Mouse (Mus musculus) liver, embryonic 16.5 days (tissue): ENCODE measurements at regions not wholly inside any gene's neighbourhood (a gene's known extent, or its start where the extent isn't known, plus 50 kb on each side); places are given as distances from the start of the nearest gene placed in this dataset.

Experiments used
- ATAC-seq: fragments of 200-750 bp; cut with Nextera tagmentation; 2 replicates; pipeline ENCODE4 v1.8.0; 2017; ENCODE audit warnings: low read depth, mild to moderate bottlenecking, moderate number of reproducible peaks, moderate library complexity
- H3K27ac ChIP-seq: fragments of 300-500 bp; sonication (generic); 2 replicates; pipeline ENCODE4 v1.5.1; 2014; ENCODE audit warnings: mild to moderate bottlenecking, low read length
- H3K27me3 ChIP-seq: fragments of 300-500 bp; sonication (generic); 2 replicates; pipeline ENCODE4 v1.6.1; 2014; ENCODE audit warnings: low read depth, low read length, mixed read lengths; ENCODE audit not compliant: control insufficient read depth, insufficient read depth
- H3K36me3 ChIP-seq: fragments of 300-500 bp; sonication (generic); 2 replicates; pipeline ENCODE4 v1.6.1; 2014; ENCODE audit warnings: mild to moderate bottlenecking; ENCODE audit not compliant: control insufficient read depth, insufficient read depth
- H3K4me1 ChIP-seq: fragments of 300-500 bp; sonication (generic); 2 replicates; pipeline ENCODE4 v1.6.1; 2014; ENCODE audit warnings: low read depth, low read length, mixed read lengths; ENCODE audit not compliant: control insufficient read depth
- H3K4me2 ChIP-seq: fragments of 300-500 bp; sonication (generic); 2 replicates; pipeline ENCODE4 v1.6.1; 2014; ENCODE audit warnings: low read depth, low read length, mixed read lengths
- H3K4me3 ChIP-seq: fragments of 300-500 bp; sonication (generic); 2 replicates; pipeline ENCODE4 v1.5.1; 2014; ENCODE audit warnings: low read depth, mild to moderate bottlenecking, low read length
- H3K9ac ChIP-seq: fragments of 300-500 bp; sonication (generic); 2 replicates; pipeline ENCODE4 v1.6.1; 2014; ENCODE audit warnings: low read depth, low read length
- H3K9me3 ChIP-seq: fragments of 300-500 bp; sonication (generic); replicated peaks from 2 replicates; pipeline ENCODE4 v1.6.1; 2016; ENCODE audit warnings: low read length; ENCODE audit not compliant: control insufficient read depth
- whole genome bisulfite sequencing: fragments of 180-500 bp; shearing (Covaris S2); extraction: QIAGEN DNeasy Blood & Tissue Kit; methylation state at CpG from one replicate; pipeline ENCODE4 v1.1.7; 2014; ENCODE audit not compliant: insufficient replicate concordance; 5-methylcytosine and 5-hydroxymethylcytosine counted together

- H3K9ac ChIP-seq: no peak overlapping the region
- no peak for ATAC-seq
- WGBS: 6% methylated on average over 3 of the region's 3 CpGs
- H3K36me3 ChIP-seq: no peaks in the 10 kb centered on the region
- H3K4me2 ChIP-seq: no peak overlapping the region
- H3K27me3 ChIP-seq: no peaks in the 10 kb centered on the region
- no peak overlapping the region for H3K4me3 ChIP-seq
- no peaks in the 10 kb centered on the region for H3K4me1 ChIP-seq
- no peak overlapping the region for H3K27ac ChIP-seq
- no peaks in the 10 kb centered on the region for H3K9me3 ChIP-seq
These were observed 55.9 kb upstream of the Ddx3x start for GRCm38 (mm10) chrX:13224902-13225301.

DNA sequence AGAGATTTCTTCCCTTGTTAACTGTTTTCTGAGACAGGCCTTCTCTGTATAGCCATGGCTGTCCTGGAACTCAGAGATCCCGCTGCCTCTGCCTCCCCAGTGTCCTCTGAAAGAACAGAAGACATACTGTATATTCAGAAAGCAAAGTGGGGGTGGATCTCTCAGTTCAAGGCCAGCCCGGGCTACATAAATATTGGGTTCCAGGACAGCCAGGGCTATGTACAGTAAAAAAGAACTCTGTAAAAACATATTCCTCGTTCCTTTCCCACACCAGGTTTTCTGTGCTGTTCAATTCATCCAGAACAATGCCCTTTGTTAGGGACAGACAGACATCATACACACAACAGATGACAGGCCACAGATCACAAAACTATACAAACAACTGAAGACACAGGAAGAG is 54.3 kb upstream of the Ddx3x start:
- Histone ChIP-seq H3K36me3 (no peaks in the 10 kb centered on the region), H3K4me2 (no peak overlapping the region), H3K27ac (no peak overlapping the region), H3K4me3 (no peak overlapping the region), H3K9me3 (no peaks in the 10 kb centered on the region), H3K27me3 (no peaks in the 10 kb centered on the region), H3K4me1 (no peaks in the 10 kb centered on the region; the same call in 1 of the 2 replicates), H3K9ac (no peak overlapping the region)
- 56% methylated on average over 3 of the region's 3 CpGs for WGBS
- no peak for ATAC-seq

- no peaks in the 10 kb centered on the region for H3K9me3 ChIP-seq
- ATAC-seq: no peak
- H3K36me3 ChIP-seq: no peaks in the 10 kb centered on the region
- peak overlapping the region; percentile 81 for H3K27ac ChIP-seq
- H3K9ac ChIP-seq: peak overlapping the region; percentile 61
- no peaks in the 10 kb centered on the region for H3K27me3 ChIP-seq
- H3K4me3 ChIP-seq: peak overlapping the region; percentile 58
- H3K4me1 ChIP-seq: no peaks in the 10 kb centered on the region; the same call in 1 of the 2 replicates
- WGBS: 20% methylated on average over 8 of the region's 8 CpGs
- H3K4me2 ChIP-seq: peak overlapping the region; percentile 65
These were observed 50.7 kb upstream of the Ddx3x start for GRCm38 (mm10) chrX:13229891-13230614.

DNA sequence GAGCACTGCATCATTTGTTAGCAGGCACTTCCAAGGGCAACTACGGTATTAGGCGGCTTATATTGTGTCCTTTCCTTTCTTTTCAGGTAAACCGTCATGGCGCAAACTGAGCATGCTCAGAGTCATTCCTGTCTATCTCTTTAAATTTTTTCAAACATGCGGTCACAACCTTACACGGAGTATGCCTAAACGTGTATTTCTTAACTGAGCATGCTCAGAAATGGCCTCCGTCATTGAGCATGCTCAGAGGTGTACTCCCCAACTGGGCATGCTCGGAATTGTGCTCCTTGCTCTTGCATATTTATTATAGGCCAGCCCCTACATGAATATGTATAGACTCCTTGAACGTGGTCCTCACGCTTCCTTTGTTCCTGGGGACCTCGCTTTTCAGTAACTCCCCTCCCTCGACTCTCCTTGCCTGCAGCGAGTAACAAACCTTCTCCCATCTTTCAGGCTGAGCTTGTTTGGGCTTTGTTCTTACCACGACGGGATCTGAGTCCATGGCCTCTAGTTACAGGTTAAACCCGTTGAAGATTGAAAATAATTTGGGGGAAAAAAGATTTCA is 50.1 kb upstream of the Ddx3x start:
- H3K9me3 ChIP-seq: no peaks in the 10 kb centered on the region
- peak; percentile 98 for ATAC-seq

More for the DNA sequence above, 50.1 kb upstream of the Ddx3x start:
- H3K9ac ChIP-seq: peak overlapping the region; percentile 61
- H3K4me2 ChIP-seq: peak overlapping the region; percentile 65
- H3K36me3 ChIP-seq: no peaks in the 10 kb centered on the region
- no peaks in the 10 kb centered on the region; the same call in 1 of the 2 replicates for H3K4me1 ChIP-seq
- H3K4me3 ChIP-seq: peak overlapping the region; percentile 58
- WGBS: 8% methylated on average over 17 of the region's 17 CpGs
- H3K27ac ChIP-seq: peak overlapping the region; percentile 81
- no peaks in the 10 kb centered on the region for H3K27me3 ChIP-seq
